Mouse (Mus musculus): ENCODE results near the gene Nacc1. TPM values are rescaled to one million over a fixed set of nuclear protein-coding genes. Genes with fewer than 3 reads are reported as not detected.

Gene Nacc1
- polyA plus RNA-seq, 1 experiment = 81.5 TPM

- H3ac ChIP-seq (ENCODE audit: control insufficient read depth, insufficient read length, low read depth) = no peak overlapping the region
- no peak overlapping the region for H3K4me3 ChIP-seq (ENCODE audit: insufficient read depth, poor library complexity, severe bottlenecking)
- no peaks in the 10 kb centered on the region for H3K27me3 ChIP-seq (ENCODE audit: control insufficient read depth, insufficient read depth, insufficient read length)
Observed at GRCm38 (mm10) chr8:84704356-84704755, 16.7 kb upstream of the Nacc1 start.

GRCm38 (mm10) chr8:84703466-84704249 lies 16.0 kb upstream of the Nacc1 start:
- no peak for TF ChIP-seq USF1 (IDR thresholded peaks at IDR 0.05; ENCODE audit: low read depth)
- TF ChIP-seq CEBPB (IDR thresholded peaks at IDR 0.05; ENCODE audit: low read depth) = no peak
- TF ChIP-seq CTCF (IDR thresholded peaks at IDR 0.05; ENCODE audit: control insufficient read depth, insufficient read depth, insufficient read length) = no peak
- no peak for TF ChIP-seq MAX (IDR thresholded peaks at IDR 0.05)
- no peak for TF ChIP-seq FOSL1 (IDR thresholded peaks at IDR 0.05; ENCODE audit: insufficient read depth, low read length, poor library complexity, severe bottlenecking)
- no peak for TF ChIP-seq MYOD1 (IDR thresholded peaks at IDR 0.05; ENCODE audit: control insufficient read depth, insufficient read length, low read depth)
- TF ChIP-seq MYOG (IDR thresholded peaks at IDR 0.05; ENCODE audit: control insufficient read depth, extremely low read depth, insufficient read length) = no peak
- H3K4me3 ChIP-seq (ENCODE audit: insufficient read depth, poor library complexity, severe bottlenecking) = no peak overlapping the region
- H3K79me3 ChIP-seq (ENCODE audit: low read depth) = no peaks in the 10 kb centered on the region
- H3ac ChIP-seq (ENCODE audit: control insufficient read depth, insufficient read length, low read depth) = no peak overlapping the region
- H3K27me3 ChIP-seq (ENCODE audit: control insufficient read depth, insufficient read depth, insufficient read length) = no peaks in the 10 kb centered on the region
- peaks cover 27% of the 10 kb centered on the region for H3K36me3 ChIP-seq (ENCODE audit: control insufficient read depth, insufficient read depth)
- H3K79me2 ChIP-seq (ENCODE audit: control insufficient read depth, insufficient read depth) = no peaks in the 10 kb centered on the region

More at GRCm38 (mm10) chr8:84704356-84704755, 16.7 kb upstream of the Nacc1 start:
- Histone ChIP-seq H3K36me3 (ENCODE audit: control insufficient read depth, insufficient read depth) (peaks cover 27% of the 10 kb centered on the region), H3K79me3 (ENCODE audit: low read depth) (no peaks in the 10 kb centered on the region), H3K79me2 (ENCODE audit: control insufficient read depth, insufficient read depth) (no peaks in the 10 kb centered on the region)
- TF ChIP-seq CEBPB (IDR thresholded peaks at IDR 0.05; ENCODE audit: low read depth) (no peak), USF1 (IDR thresholded peaks at IDR 0.05; ENCODE audit: low read depth) (no peak), MYOG (IDR thresholded peaks at IDR 0.05; ENCODE audit: control insufficient read depth, extremely low read depth, insufficient read length) (no peak), MYOD1 (IDR thresholded peaks at IDR 0.05; ENCODE audit: control insufficient read depth, insufficient read length, low read depth) (no peak), MAX (IDR thresholded peaks at IDR 0.05) (no peak), FOSL1 (IDR thresholded peaks at IDR 0.05; ENCODE audit: insufficient read depth, low read length, poor library complexity, severe bottlenecking) (no peak), CTCF (IDR thresholded peaks at IDR 0.05; ENCODE audit: control insufficient read depth, insufficient read depth, insufficient read length) (no peak)

- H3K79me3 ChIP-seq (ENCODE audit: low read depth) = no peaks in the 10 kb centered on the region
- no peak overlapping the region for H3ac ChIP-seq (ENCODE audit: control insufficient read depth, insufficient read length, low read depth)
- peaks cover 28% of the 10 kb centered on the region for H3K36me3 ChIP-seq (ENCODE audit: control insufficient read depth, insufficient read depth)
- TF ChIP-seq CTCF (IDR thresholded peaks at IDR 0.05; ENCODE audit: control insufficient read depth, insufficient read depth, insufficient read length) (no peak), MAX (IDR thresholded peaks at IDR 0.05) (no peak), MYOD1 (IDR thresholded peaks at IDR 0.05; ENCODE audit: control insufficient read depth, insufficient read length, low read depth) (no peak), MYOG (IDR thresholded peaks at IDR 0.05; ENCODE audit: control insufficient read depth, extremely low read depth, insufficient read length) (no peak)
- no peaks in the 10 kb centered on the region for H3K27me3 ChIP-seq (ENCODE audit: control insufficient read depth, insufficient read depth, insufficient read length)
- no peak overlapping the region for H3K4me3 ChIP-seq (ENCODE audit: insufficient read depth, poor library complexity, severe bottlenecking)
- no peaks in the 10 kb centered on the region for H3K79me2 ChIP-seq (ENCODE audit: control insufficient read depth, insufficient read depth)
Observed at GRCm38 (mm10) chr8:84702963-84703465, 15.4 kb upstream of the Nacc1 start.

- Histone ChIP-seq H3K79me3 (ENCODE audit: low read depth) (no peaks in the 10 kb centered on the region), H3K4me3 (ENCODE audit: insufficient read depth, poor library complexity, severe bottlenecking) (no peak overlapping the region), H3K36me3 (ENCODE audit: control insufficient read depth, insufficient read depth) (peaks cover 28% of the 10 kb centered on the region), H3K79me2 (ENCODE audit: control insufficient read depth, insufficient read depth) (no peaks in the 10 kb centered on the region), H3ac (ENCODE audit: control insufficient read depth, insufficient read length, low read depth) (no peak overlapping the region), H3K27me3 (ENCODE audit: control insufficient read depth, insufficient read depth, insufficient read length) (no peaks in the 10 kb centered on the region)
- TF ChIP-seq CEBPB (IDR thresholded peaks at IDR 0.05; ENCODE audit: low read depth) (no peak), USF1 (IDR thresholded peaks at IDR 0.05; ENCODE audit: low read depth) (no peak), MYOG (IDR thresholded peaks at IDR 0.05; ENCODE audit: control insufficient read depth, extremely low read depth, insufficient read length) (no peak), FOSL1 (IDR thresholded peaks at IDR 0.05; ENCODE audit: insufficient read depth, low read length, poor library complexity, severe bottlenecking) (no peak)
Observed at GRCm38 (mm10) chr8:84702561-84702960, 14.9 kb upstream of the Nacc1 start.

GRCm38 (mm10) chr8:84700941-84701911 lies 13.6 kb upstream of the Nacc1 start, which contains the start of gene Lyl1:
Gene Lyl1 (plus strand): TSS chr8:84701457.
- no peak within 1 kb of the TSS for H3K4me3 ChIP-seq (ENCODE audit: insufficient read depth, poor library complexity, severe bottlenecking)
- H3K27me3 ChIP-seq (ENCODE audit: control insufficient read depth, insufficient read depth, insufficient read length) = no peaks in the 10 kb centered on the region
- H3K79me2 ChIP-seq (ENCODE audit: control insufficient read depth, insufficient read depth) = no peaks in the 10 kb centered on the region
- H3ac ChIP-seq (ENCODE audit: control insufficient read depth, insufficient read length, low read depth) = no peak within 1 kb of the TSS
- H3K36me3 ChIP-seq (ENCODE audit: control insufficient read depth, insufficient read depth) = peaks cover 41% of the 10 kb centered on the region
- no peaks in the 10 kb centered on the region for H3K79me3 ChIP-seq (ENCODE audit: low read depth)
- TF ChIP-seq CTCF (IDR thresholded peaks at IDR 0.05; ENCODE audit: control insufficient read depth, insufficient read depth, insufficient read length) (no peak), MYOD1 (IDR thresholded peaks at IDR 0.05; ENCODE audit: control insufficient read depth, insufficient read length, low read depth) (no peak)
